Mouse (Mus musculus) megakaryocyte, embryonic 14.5 days (primary cell): ENCODE data around the gene B830017H08Rik. TPM values are rescaled to one million over a fixed set of nuclear protein-coding genes. Genes with fewer than 3 reads are reported as not detected.

Experiments used
- H3K27me3 ChIP-seq: replicated peaks from 2 replicates; pipeline ENCODE3; 2012; ENCODE audit warnings: inconsistent platforms
- H3K36me3 ChIP-seq: replicated peaks from 2 replicates; pipeline ENCODE3; 2012; ENCODE audit warnings: low read length, inconsistent platforms, mixed read lengths
- H3K4me1 ChIP-seq: 2 replicates; pipeline ENCODE4 v1.6.1; 2012; ENCODE audit warnings: inconsistent platforms
- H3K4me3 ChIP-seq: replicated peaks from 2 replicates; pipeline ENCODE3; 2012; ENCODE audit warnings: moderate library complexity, mild to moderate bottlenecking, inconsistent platforms
- H3K9me3 ChIP-seq: 2 replicates; pipeline ENCODE4 v1.6.1; 2012; ENCODE audit warnings: inconsistent platforms
- FLI1 ChIP-seq: IDR thresholded peaks from 2 replicates; pipeline ENCODE4 v1.6.1; 2012; ENCODE audit warnings: low read length, inconsistent platforms, mixed read lengths
- GATA1 ChIP-seq: IDR thresholded peaks from 3 replicates; pipeline ENCODE4 v1.6.1; 2012; ENCODE audit warnings: mixed read lengths, low read length, inconsistent platforms, borderline replicate concordance
- polyA plus RNA-seq: library from polyadenylated mRNA; stranded (reverse); fragments of >175 nt; gene quantifications from 2 replicates; pipeline ENCODE4 v1.2.3, GENCODE M21; 2012; ENCODE audit warnings: low replicate concordance; ENCODE audit not compliant: insufficient read depth

Gene B830017H08Rik
- polyA plus RNA-seq, 1 experiment, result 0.13 TPM

- no peaks in the 10 kb centered on the region for H3K27me3 ChIP-seq
- peaks cover 96% of the 10 kb centered on the region for H3K36me3 ChIP-seq
- no peak overlapping the region for H3K4me3 ChIP-seq
- no peaks in the 10 kb centered on the region for H3K9me3 ChIP-seq
- no peaks in the 10 kb centered on the region for H3K4me1 ChIP-seq
- TF ChIP-seq FLI1 (no peak), GATA1 (no peak)
These were observed 10.9 kb downstream of the B830017H08Rik start for GRCm38 (mm10) chr16:17843701-17844365.

DNA sequence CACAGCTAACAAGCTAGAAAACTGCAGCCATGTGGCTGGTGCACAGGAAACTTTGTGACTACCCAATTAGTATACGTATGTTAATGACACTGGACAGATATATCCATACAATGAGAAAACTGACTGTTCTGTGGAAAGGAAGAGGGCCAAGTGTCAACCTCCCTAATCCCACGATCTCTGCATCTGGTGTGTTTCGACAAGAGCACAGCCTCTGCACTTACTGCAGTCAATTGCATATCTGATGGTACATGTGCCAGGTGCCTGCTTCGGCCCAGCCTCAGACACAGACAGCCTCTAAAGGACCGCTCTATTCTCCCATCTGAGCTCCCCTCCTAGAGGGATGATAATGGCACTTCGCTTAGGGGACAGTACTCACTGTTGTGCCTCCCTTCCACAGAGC is 15.5 kb downstream of the B830017H08Rik start:
- H3K36me3 ChIP-seq, result peaks cover 95% of the 10 kb centered on the region
- no peaks in the 10 kb centered on the region for H3K27me3 ChIP-seq

GRCm38 (mm10) chr16:17848928-17849327 is 16.0 kb downstream of the B830017H08Rik start:
- H3K36me3 ChIP-seq, result peaks cover 95% of the 10 kb centered on the region
- TF ChIP-seq FLI1, result no peak
- TF ChIP-seq GATA1, result no peak
- no peak overlapping the region for H3K4me3 ChIP-seq
- no peaks in the 10 kb centered on the region for H3K9me3 ChIP-seq
- H3K4me1 ChIP-seq, result no peaks in the 10 kb centered on the region
- no peaks in the 10 kb centered on the region for H3K27me3 ChIP-seq

More for the DNA sequence above, 15.5 kb downstream of the B830017H08Rik start:
- Histone ChIP-seq H3K4me1 (no peaks in the 10 kb centered on the region), H3K9me3 (no peaks in the 10 kb centered on the region), H3K4me3 (no peak overlapping the region)
- TF ChIP-seq GATA1 (no peak), FLI1 (no peak)

GRCm38 (mm10) chr16:17849486-17849885 is 16.6 kb downstream of the B830017H08Rik start:
- TF ChIP-seq GATA1, result no peak
- no peak for TF ChIP-seq FLI1
- Histone ChIP-seq H3K36me3 (peaks cover 95% of the 10 kb centered on the region), H3K9me3 (no peaks in the 10 kb centered on the region), H3K4me3 (no peak overlapping the region), H3K27me3 (no peaks in the 10 kb centered on the region), H3K4me1 (no peaks in the 10 kb centered on the region)

- no peaks in the 10 kb centered on the region for H3K27me3 ChIP-seq
- H3K4me3 ChIP-seq, result no peak overlapping the region
- H3K9me3 ChIP-seq, result no peaks in the 10 kb centered on the region
- H3K36me3 ChIP-seq, result peaks cover 92% of the 10 kb centered on the region
- no peaks in the 10 kb centered on the region for H3K4me1 ChIP-seq
- TF ChIP-seq FLI1 (no peak), GATA1 (no peak)
These were observed 18.4 kb downstream of the B830017H08Rik start for GRCm38 (mm10) chr16:17851331-17851730.

DNA sequence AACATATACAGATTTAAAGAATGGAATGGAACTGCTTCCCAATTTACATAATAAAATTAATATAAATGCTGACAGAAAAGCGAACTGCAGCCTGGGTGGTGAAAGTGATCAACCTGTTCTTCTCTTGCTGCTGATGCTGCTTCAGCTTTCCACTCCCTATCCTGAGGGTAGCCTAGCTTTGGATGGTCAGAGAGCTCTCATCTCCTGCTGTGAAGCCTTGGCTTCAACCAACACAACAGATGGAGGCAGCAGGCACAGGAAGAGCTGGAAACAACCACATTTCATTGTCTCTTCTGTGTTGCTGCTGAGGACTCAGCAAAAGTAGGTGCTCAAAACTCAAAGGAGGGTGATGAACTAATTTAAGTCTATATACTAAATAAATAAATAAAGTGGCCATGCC is 18.9 kb downstream of the B830017H08Rik start:
- no peaks in the 10 kb centered on the region for H3K4me1 ChIP-seq
- H3K36me3 ChIP-seq, result peaks cover 92% of the 10 kb centered on the region
- no peaks in the 10 kb centered on the region for H3K9me3 ChIP-seq
- H3K4me3 ChIP-seq, result no peak overlapping the region
- no peaks in the 10 kb centered on the region for H3K27me3 ChIP-seq
- TF ChIP-seq GATA1 (no peak), FLI1 (no peak)

GRCm38 (mm10) chr16:17853263-17853662 is 20.3 kb downstream of the B830017H08Rik start:
- H3K9me3 ChIP-seq, result no peaks in the 10 kb centered on the region
- no peaks in the 10 kb centered on the region for H3K27me3 ChIP-seq
- H3K4me1 ChIP-seq, result no peaks in the 10 kb centered on the region
- TF ChIP-seq GATA1 (no peak), FLI1 (no peak)
- H3K4me3 ChIP-seq, result no peak overlapping the region
- H3K36me3 ChIP-seq, result peaks cover 92% of the 10 kb centered on the region

DNA sequence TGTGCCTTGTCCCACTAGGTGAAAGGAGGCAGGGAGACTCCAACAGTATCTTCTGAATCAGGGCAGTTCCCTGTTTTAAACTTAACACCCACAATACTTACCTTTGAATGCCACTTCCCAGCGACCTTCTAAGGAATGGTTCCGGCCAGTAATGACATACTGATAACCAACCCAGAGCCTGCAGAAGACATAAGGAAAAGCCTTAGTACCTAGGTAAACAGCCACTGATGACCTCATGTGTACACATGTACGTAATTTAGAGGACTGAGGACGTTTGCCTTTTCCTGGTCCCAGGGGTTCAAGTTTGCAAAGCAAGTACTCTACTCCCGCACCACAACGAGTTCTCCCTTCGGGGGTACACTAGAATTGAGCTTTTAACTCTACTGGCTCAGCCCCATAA is 24.2 kb downstream of the B830017H08Rik start:
- Histone ChIP-seq H3K36me3 (peaks cover 92% of the 10 kb centered on the region), H3K27me3 (no peaks in the 10 kb centered on the region), H3K9me3 (no peaks in the 10 kb centered on the region), H3K4me3 (no peak overlapping the region), H3K4me1 (peaks cover 7% of the 10 kb centered on the region)
- TF ChIP-seq FLI1, result no peak
- no peak for TF ChIP-seq GATA1

- Histone ChIP-seq H3K4me1 (peaks cover 7% of the 10 kb centered on the region), H3K27me3 (no peaks in the 10 kb centered on the region), H3K9me3 (no peaks in the 10 kb centered on the region), H3K4me3 (no peak overlapping the region), H3K36me3 (peaks cover 87% of the 10 kb centered on the region)
- no peak for TF ChIP-seq FLI1
- no peak for TF ChIP-seq GATA1
These were observed 25.7 kb downstream of the B830017H08Rik start for GRCm38 (mm10) chr16:17858592-17858991.

DNA sequence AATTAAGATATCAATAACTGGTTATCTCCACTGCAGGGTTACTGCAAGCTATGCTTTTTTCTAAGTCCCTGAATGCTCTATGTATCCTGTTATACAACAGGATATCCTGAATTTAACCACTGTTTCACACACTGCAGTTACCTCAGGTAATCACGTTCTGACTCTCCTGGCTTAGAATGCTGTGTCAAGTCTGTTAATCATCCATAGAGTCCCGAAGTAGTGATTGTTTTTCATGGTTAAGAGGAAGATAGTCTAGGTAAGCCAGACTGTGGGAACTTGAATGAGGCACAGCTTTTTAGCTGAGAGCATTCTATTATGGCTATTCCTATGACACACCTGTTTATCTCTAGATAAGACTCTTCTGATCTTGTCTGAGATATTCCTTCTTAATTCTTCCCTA is 32.4 kb downstream of the B830017H08Rik start:
- Histone ChIP-seq H3K36me3 (peaks cover 81% of the 10 kb centered on the region), H3K27me3 (no peaks in the 10 kb centered on the region), H3K9me3 (no peaks in the 10 kb centered on the region), H3K4me3 (no peak overlapping the region), H3K4me1 (peaks cover 13% of the 10 kb centered on the region)
- TF ChIP-seq FLI1 (no peak), GATA1 (no peak)
